Mouse (Mus musculus) brain, embryonic 14.5 days (tissue): ENCODE measurements around the gene Runx2.

Experiments used
- CTCF ChIP-seq: fragments of 200-500 bp; IDR thresholded peaks from 2 replicates; pipeline ENCODE4 v1.5.1; 2012; ENCODE audit warnings: inconsistent platforms, mild to moderate bottlenecking, moderate library complexity, borderline replicate concordance; ENCODE audit not compliant: insufficient read depth, insufficient read length; ENCODE audit errors: extremely low read depth
- POLR2A ChIP-seq: fragments of 200-500 bp; IDR thresholded peaks from 2 replicates; pipeline ENCODE4 v1.6.1; 2012; ENCODE audit warnings: mild to moderate bottlenecking, inconsistent platforms, borderline replicate concordance; ENCODE audit not compliant: poor library complexity, insufficient read depth, insufficient read length, severe bottlenecking; ENCODE audit errors: extremely low read depth

DNA sequence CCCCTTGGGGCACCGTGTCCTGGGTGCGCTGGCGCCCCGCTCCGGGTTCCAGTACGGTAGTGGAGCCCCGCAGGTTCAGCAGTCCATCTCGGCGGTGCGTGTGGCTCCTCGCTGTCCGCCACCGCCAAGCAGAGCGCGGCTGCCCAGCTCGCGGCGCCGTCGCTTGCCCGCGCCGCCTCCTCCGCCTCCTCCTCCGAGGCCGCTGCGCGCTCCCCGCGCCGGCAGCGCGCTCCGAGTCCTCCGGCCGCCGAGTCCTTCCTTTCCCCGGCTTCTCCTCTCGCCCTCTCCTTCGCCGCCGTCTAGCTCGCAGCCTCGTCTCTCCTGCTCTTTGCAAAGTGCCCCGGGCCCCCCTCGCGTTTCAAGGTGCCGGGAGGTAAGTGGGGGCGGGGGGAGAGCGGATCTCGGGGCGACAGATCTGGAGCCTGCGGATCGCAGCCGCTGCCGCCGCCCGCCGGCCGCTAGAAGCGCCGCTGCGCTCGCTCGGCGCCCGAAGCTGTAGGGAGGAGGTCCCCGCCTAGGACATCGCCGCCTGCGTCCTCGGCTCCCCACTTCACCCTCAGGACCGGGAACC, 78.5 kb downstream of the Runx2 start:
- TF ChIP-seq POLR2A, result 0 out of 2 replicates have a peak, but pooled peaks have one; percentile 20
- peak; percentile 21; the same call in 1 of the 2 replicates for TF ChIP-seq CTCF
